Mouse (Mus musculus) intestine, embryonic 16.5 days (tissue): ENCODE data around the gene Gm49661. TPM values are rescaled to one million over a fixed set of nuclear protein-coding genes. Genes with fewer than 3 reads are reported as not detected.

Source experiments
- ATAC-seq: fragments of 200-750 bp; cut with Nextera tagmentation; 2 replicates; pipeline ENCODE4 v1.8.0; 2017; ENCODE audit warnings: moderate TSS enrichment, moderate library complexity
- H3K27ac ChIP-seq: fragments of 300-500 bp; sonication (generic); 2 replicates; pipeline ENCODE4 v1.5.1; 2014; ENCODE audit warnings: mild to moderate bottlenecking, low read length
- H3K27me3 ChIP-seq: fragments of 300-500 bp; sonication (generic); replicated peaks from 2 replicates; pipeline ENCODE4 v1.6.1; 2014; ENCODE audit warnings: low read length, control low read depth, mixed read lengths; ENCODE audit not compliant: control insufficient read depth, insufficient read depth
- H3K36me3 ChIP-seq: fragments of 300-500 bp; sonication (generic); 2 replicates; pipeline ENCODE4 v1.6.1; 2014; ENCODE audit warnings: low read length, control low read depth; ENCODE audit not compliant: control insufficient read depth, insufficient read depth
- H3K4me1 ChIP-seq: fragments of 300-500 bp; sonication (generic); 2 replicates; pipeline ENCODE4 v1.6.1; 2014; ENCODE audit warnings: low read length, control low read depth, mixed read lengths; ENCODE audit not compliant: control insufficient read depth, insufficient read depth
- H3K4me2 ChIP-seq: fragments of 300-500 bp; sonication (generic); 2 replicates; pipeline ENCODE4 v1.6.1; 2014; ENCODE audit warnings: low read depth, low read length, control low read depth
- H3K4me3 ChIP-seq: fragments of 300-500 bp; sonication (generic); 2 replicates; pipeline ENCODE4 v1.5.1; 2014; ENCODE audit warnings: mild to moderate bottlenecking, low read length
- H3K9ac ChIP-seq: fragments of 300-500 bp; sonication (generic); 2 replicates; pipeline ENCODE4 v1.6.1; 2014; ENCODE audit warnings: low read depth, low read length
- H3K9me3 ChIP-seq: fragments of 300-500 bp; sonication (generic); 2 replicates; pipeline ENCODE4 v1.6.1; 2016; ENCODE audit warnings: low read length, control low read depth; ENCODE audit not compliant: control insufficient read depth
- WGBS: fragments of 180-500 bp; shearing (Covaris S2); extraction: QIAGEN DNeasy Blood & Tissue Kit; methylation state at CpG from one replicate; pipeline ENCODE4 v1.1.7; 2014; 5-methylcytosine and 5-hydroxymethylcytosine counted together
- polyA plus RNA-seq: library from polyadenylated mRNA; unstranded; fragments of >200 nt; fragmentation: Nextera tagmentation; extraction: Ambion mirVana; gene quantifications from 2 replicates; pipeline ENCODE4 v1.2.1, GENCODE M21; 2015

The Gm49661 gene
- polyA plus RNA-seq, 1 experiment from 2014 or later: not detected

DNA sequence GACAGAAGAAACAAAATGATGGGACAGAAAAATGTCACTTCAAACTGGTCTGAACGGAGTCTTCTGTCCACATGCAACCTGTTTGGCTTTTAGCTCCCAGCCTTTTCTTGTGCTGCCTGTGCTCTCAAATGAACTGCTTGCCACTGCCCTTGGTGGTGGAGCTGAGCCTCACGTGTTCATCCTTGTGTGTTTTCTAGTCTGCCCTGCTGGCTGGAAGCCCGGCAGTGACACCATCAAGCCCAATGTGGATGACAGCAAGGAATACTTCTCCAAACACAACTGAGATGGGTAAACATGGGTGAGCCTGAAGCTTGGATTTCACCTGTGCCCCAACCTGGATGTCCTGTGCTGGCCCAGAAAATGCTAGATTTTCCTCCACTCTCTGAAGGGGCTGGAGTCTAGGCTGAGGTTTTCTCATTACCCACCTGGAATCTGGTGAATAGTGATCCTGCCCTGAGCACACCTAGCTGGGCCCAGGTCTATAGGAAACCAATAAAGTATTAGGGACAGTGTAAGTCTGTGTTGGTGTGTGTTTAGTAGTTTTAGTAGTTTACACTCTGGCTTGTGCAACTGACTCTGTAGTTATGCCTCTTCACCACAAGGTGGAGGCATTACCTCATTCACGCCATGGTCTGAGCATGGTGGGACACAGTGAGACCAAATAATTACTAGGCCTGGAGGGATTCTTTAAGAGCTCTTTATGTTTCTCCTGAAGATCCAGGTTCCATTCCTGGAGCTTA, 4.7 kb upstream of the Gm49661 start:
- Histone ChIP-seq H3K9ac (no peak overlapping the region), H3K27ac (no peak overlapping the region), H3K27me3 (no peaks in the 10 kb centered on the region), H3K4me2 (no peak overlapping the region), H3K9me3 (no peaks in the 10 kb centered on the region), H3K4me1 (peaks cover 29% of the 10 kb centered on the region), H3K36me3 (no peaks in the 10 kb centered on the region), H3K4me3 (no peak overlapping the region)
- 50% methylated on average over 4 of the region's 4 CpGs for WGBS
- ATAC-seq: no peak

DNA sequence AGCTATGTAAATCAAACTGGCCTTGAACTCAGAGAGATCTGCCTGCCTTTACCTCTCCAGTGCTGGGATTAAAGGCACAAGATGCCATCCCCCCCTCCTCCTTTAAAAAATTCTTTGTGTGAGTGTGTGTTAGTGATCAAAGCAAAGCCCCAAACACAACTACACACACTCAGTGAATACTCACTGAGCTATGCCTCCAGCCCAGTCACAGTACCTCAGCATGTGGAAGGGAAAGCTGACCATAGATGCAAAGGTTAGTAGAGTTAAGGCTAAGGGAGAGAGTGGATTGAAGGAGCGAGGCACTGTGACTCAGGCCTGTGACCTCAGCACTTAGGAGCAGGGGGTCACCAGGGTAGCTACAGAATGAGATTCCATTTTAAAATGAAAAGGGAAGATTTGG, 3.8 kb upstream of the Gm49661 start:
- no peak overlapping the region for H3K9ac ChIP-seq
- H3K4me3 ChIP-seq: no peak overlapping the region
- H3K9me3 ChIP-seq: no peaks in the 10 kb centered on the region
- H3K27ac ChIP-seq: no peak overlapping the region
- no peak overlapping the region for H3K4me2 ChIP-seq
- 92% methylated on average over 1 of the region's 1 CpGs for WGBS
- H3K27me3 ChIP-seq: no peaks in the 10 kb centered on the region
- ATAC-seq: no peak
- H3K4me1 ChIP-seq: peaks cover 32% of the 10 kb centered on the region
- no peaks in the 10 kb centered on the region for H3K36me3 ChIP-seq

DNA sequence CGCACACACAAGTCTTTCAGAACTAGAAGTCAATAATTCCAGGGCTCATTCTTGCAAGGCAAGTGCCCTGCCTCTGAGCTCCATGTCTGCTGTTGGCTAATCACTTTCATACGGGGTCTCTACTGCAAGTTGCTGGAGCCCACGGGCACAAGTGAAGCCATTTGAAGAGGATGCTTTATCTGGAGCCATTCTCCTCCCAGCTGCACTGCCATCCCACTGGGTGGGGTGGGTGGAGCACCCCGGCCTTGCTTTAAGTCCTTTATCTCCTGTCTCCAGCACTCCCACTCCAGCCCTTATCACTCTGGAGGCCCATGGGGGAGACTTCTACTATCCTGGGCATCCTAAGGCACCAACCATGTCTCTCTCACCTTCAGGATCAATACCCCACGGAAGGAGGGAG, 1.7 kb upstream of the Gm49661 start:
- no peaks in the 10 kb centered on the region for H3K36me3 ChIP-seq
- no peak for ATAC-seq
- H3K9me3 ChIP-seq: no peaks in the 10 kb centered on the region
- H3K4me2 ChIP-seq: peak overlapping the region; percentile 84
- peaks cover 33% of the 10 kb centered on the region for H3K4me1 ChIP-seq
- H3K4me3 ChIP-seq: peak overlapping the region; percentile 62
- 68% methylated on average over 5 of the region's 5 CpGs for WGBS
- H3K27ac ChIP-seq: no peak overlapping the region
- H3K27me3 ChIP-seq: no peaks in the 10 kb centered on the region
- H3K9ac ChIP-seq: peak overlapping the region; percentile 80

DNA sequence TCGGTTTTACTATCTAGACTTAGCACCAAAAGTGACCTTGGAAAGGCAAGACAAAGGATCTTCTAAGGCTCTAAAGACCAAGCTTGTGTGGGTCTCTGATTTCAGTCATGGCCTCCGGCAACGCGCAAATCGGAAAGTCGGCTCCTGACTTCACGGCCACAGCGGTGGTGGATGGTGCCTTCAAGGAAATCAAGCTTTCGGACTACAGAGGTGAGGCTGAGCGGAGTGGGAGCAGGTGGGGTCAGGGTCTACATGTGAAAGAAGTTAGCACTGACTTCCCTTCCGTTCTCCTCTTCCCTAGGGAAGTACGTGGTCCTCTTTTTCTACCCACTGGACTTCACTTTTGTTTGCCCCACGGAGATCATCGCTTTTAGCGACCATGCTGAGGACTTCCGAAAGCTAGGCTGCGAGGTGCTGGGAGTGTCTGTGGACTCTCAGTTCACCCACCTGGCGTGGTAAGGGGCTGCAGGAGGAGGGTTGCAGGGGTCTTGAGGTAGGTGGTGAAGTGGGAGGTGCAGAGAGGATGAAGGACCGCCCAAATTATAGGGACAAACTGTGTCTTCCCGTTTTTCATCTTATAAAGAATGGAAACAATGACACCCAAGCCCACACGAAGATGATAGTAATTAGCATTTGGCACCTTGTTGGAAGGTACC, 1.0 kb upstream of the Gm49661 start:
- peak overlapping the region; percentile 62 for H3K4me3 ChIP-seq
- peak overlapping the region; percentile 80 for H3K9ac ChIP-seq
- H3K27ac ChIP-seq: peak overlapping the region; percentile 93
- H3K4me1 ChIP-seq: peaks cover 30% of the 10 kb centered on the region
- H3K27me3 ChIP-seq: no peaks in the 10 kb centered on the region
- no peaks in the 10 kb centered on the region for H3K9me3 ChIP-seq
- ATAC-seq: no peak
- 3% methylated on average over 21 of the region's 21 CpGs for WGBS
- H3K36me3 ChIP-seq: no peaks in the 10 kb centered on the region
- peak overlapping the region; percentile 84 for H3K4me2 ChIP-seq

DNA sequence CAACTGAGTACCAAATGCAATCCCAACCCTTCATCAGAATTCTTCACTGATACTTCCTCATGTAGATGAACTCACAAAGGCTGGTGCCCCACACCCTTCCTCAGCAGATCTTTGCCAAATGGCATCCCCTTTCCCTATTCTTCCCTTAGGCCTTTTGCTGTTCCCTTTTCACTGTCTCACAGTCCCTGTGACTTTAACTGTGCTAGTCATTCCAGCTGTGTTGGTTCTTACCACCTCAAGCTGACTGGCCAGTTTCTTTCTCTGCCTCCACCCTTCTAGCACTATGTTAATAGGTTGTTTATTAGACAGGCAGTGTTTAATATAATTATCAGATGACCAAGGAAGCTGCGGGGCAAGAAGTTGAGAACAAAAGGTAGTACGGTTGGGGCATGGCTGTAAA, 583 bp downstream of the Gm49661 start:
- no peak for ATAC-seq
- H3K4me2 ChIP-seq: peak overlapping the region; percentile 84
- H3K9ac ChIP-seq: peak overlapping the region; percentile 80
- H3K27ac ChIP-seq: peak overlapping the region; percentile 93
- 5% methylated on average over 2 of the region's 2 CpGs for WGBS
- no peaks in the 10 kb centered on the region for H3K9me3 ChIP-seq
- peak overlapping the region; percentile 62 for H3K4me3 ChIP-seq
- H3K4me1 ChIP-seq: peaks cover 31% of the 10 kb centered on the region
- H3K27me3 ChIP-seq: no peaks in the 10 kb centered on the region
- no peaks in the 10 kb centered on the region for H3K36me3 ChIP-seq

DNA sequence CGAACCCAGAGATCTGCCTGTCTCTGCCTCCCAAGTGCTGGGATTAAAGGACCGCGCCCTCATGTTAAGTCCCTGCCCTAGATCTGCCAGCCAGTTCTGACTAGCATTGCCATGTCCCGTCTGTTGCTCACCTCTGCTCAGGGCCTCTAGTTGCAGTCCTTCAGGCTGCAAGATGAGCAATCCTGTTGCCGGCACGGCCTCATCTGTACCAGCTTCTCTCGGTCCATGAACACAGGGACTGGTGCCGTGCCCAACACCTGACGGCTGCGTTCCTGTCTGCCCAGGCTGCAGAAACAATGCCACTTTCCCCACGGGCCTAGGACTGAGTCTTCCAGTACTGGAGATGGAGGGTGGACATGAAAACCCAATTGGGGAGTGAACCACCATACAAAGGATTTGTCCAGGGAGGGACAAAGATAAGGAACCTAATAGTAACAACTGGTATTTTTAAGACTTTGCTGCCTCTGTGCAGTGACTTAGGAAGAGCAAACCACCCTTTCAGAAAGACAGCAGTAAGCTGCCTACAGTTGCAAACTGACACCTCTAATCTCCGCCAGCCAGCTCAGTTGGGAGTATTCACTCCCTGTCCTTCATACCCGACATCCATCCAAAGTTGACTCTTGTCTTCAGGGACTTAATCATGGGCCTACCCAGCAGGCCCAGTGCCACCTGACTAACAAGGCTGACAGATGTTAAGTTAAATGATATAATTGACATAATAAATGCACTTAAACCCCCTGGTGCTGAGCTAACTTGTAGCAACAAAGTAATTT, 1.5 kb downstream of the Gm49661 start:
- 88% methylated on average over 13 of the region's 13 CpGs for WGBS

DNA sequence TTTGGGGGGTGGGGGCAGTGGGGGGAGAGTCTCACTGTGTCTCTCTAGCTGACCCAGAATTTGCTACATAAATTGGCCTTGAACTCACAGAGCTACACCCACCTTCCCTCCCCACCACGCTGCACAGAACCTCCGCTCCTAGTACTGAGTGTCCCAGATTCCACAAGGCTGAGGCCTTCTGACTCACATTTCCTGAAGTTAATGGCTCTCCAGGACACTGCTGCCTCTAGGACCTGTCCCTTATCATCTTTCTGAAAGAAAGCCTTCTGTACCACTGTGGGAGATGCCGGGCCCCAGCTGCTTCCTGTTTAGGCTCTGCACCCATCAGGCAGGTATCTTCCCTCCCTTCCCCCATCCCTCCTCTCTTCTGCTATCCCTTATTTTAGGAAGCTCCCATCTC, 2.6 kb downstream of the Gm49661 start:
- Histone ChIP-seq H3K4me1 (peaks cover 31% of the 10 kb centered on the region), H3K4me2 (no peak overlapping the region; the same call in 1 of the 2 replicates), H3K4me3 (no peak overlapping the region), H3K27ac (peak overlapping the region; percentile 50), H3K36me3 (0 out of 2 replicates have a peak, but pooled peaks cover 3% of the 10 kb centered on the region), H3K27me3 (no peaks in the 10 kb centered on the region), H3K9ac (peak overlapping the region; percentile 11; the same call in 1 of the 2 replicates), H3K9me3 (no peaks in the 10 kb centered on the region)
- no peak for ATAC-seq
- 33% methylated on average over 3 of the region's 3 CpGs for WGBS

More for the DNA sequence above, 1.5 kb downstream of the Gm49661 start:
- H3K36me3 ChIP-seq: no peaks in the 10 kb centered on the region
- H3K9ac ChIP-seq: no peak overlapping the region
- H3K4me1 ChIP-seq: peaks cover 31% of the 10 kb centered on the region
- peak overlapping the region; percentile 84; the same call in 1 of the 2 replicates for H3K4me2 ChIP-seq
- no peak for ATAC-seq
- H3K27me3 ChIP-seq: no peaks in the 10 kb centered on the region
- no peak overlapping the region for H3K4me3 ChIP-seq
- H3K27ac ChIP-seq: no peak overlapping the region
- H3K9me3 ChIP-seq: no peaks in the 10 kb centered on the region

DNA sequence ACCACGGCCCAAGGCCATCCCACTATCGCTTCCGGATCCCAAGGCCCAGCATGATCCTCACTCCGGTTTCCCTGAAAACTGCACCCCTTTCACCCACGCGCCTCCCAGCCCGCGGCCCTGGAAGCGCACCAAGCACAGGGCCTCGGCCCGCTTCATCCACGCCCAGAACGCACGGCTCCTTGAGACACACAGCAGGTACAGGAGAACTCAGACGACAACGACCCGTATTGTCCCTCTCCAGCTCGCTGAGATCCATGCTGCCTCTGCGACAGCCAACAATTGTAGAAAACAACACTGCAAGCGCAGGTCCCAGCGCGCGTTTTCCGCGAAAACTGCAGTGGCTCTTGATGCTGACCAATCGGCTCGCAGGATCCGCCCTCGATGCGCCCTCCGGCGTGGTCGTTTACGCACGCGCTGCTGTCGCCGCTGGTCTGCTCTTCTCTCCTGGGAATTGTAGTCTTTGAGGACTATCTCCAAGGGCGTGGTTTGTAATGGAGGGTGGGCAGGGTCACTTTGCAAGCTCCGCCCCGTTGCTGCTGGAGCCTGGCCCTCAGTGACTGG, 3.4 kb downstream of the Gm49661 start:
- H3K4me2 ChIP-seq: peak overlapping the region; percentile 93
- H3K36me3 ChIP-seq: 0 out of 2 replicates have a peak, but pooled peaks cover 4% of the 10 kb centered on the region
- WGBS: under 1% methylated on average over 41 of the region's 41 CpGs
- H3K9me3 ChIP-seq: no peaks in the 10 kb centered on the region
- peak overlapping the region; percentile 65 for H3K4me3 ChIP-seq
- peaks cover 26% of the 10 kb centered on the region for H3K4me1 ChIP-seq
- H3K27ac ChIP-seq: peak overlapping the region; percentile 72
- peak overlapping the region; percentile 77 for H3K9ac ChIP-seq
- peak; percentile 89 for ATAC-seq
- no peaks in the 10 kb centered on the region for H3K27me3 ChIP-seq

DNA sequence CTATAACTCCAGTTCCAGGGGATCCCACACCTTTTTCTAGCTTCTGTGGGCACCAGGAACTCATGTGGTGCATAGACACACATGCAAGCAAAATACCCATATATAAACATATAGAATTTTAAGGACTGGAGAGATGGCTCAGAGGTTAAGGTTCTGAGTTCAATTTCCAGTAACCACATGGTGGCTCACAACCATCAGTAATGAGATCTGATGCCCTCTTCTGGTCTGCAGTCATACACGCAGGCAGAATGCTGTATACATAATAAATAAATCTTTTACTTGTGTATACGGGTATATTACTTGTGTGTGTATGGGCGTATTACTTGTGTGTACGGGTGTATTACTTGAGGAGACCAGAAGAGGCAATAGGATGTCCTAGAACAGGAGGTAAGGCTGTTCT, 5.3 kb downstream of the Gm49661 start:
- WGBS: 84% methylated on average over 4 of the region's 4 CpGs

More for the DNA sequence above, 5.3 kb downstream of the Gm49661 start:
- Histone ChIP-seq H3K36me3 (0 out of 2 replicates have a peak, but pooled peaks cover 4% of the 10 kb centered on the region), H3K4me1 (peaks cover 21% of the 10 kb centered on the region), H3K9ac (no peak overlapping the region), H3K4me3 (no peak overlapping the region), H3K27me3 (no peaks in the 10 kb centered on the region), H3K9me3 (no peaks in the 10 kb centered on the region), H3K27ac (no peak overlapping the region), H3K4me2 (no peak overlapping the region)
- no peak for ATAC-seq
